Mouse (Mus musculus) hindbrain, postnatal 0 days (tissue): Measurements from ENCODE around the gene Cdh3. TPM values are rescaled to one million over a fixed set of nuclear protein-coding genes. Genes with fewer than 3 reads are reported as not detected.

Source experiments
- ATAC-seq: fragments of 200-750 bp; cut with Nextera tagmentation; 2 replicates; pipeline ENCODE4 v1.8.0; 2017; ENCODE audit warnings: mild to moderate bottlenecking, moderate TSS enrichment, moderate library complexity
- DNase-seq: peaks from one replicate; pipeline ENCODE4 v3.0.0-alpha.2; 2015; ENCODE audit warnings: low spot score
- H3K27ac ChIP-seq: fragments of 300-500 bp; sonication (generic); 2 replicates; pipeline ENCODE4 v1.5.1; 2014; ENCODE audit warnings: mild to moderate bottlenecking
- H3K27me3 ChIP-seq: fragments of 300-500 bp; sonication (generic); 2 replicates; pipeline ENCODE4 v1.6.1; 2014; ENCODE audit warnings: low read length, mixed read lengths; ENCODE audit not compliant: insufficient read depth
- H3K36me3 ChIP-seq: fragments of 300-500 bp; sonication (generic); 2 replicates; pipeline ENCODE4 v1.6.1; 2014; ENCODE audit warnings: low read length, mixed read lengths; ENCODE audit not compliant: insufficient read depth
- H3K4me1 ChIP-seq: fragments of 300-500 bp; sonication (generic); 2 replicates; pipeline ENCODE4 v1.6.1; 2014; ENCODE audit warnings: antibody characterized with exemption, low read length, mixed read lengths; ENCODE audit not compliant: insufficient read depth
- H3K4me2 ChIP-seq: fragments of 300-500 bp; sonication (generic); 2 replicates; pipeline ENCODE4 v1.6.1; 2014; ENCODE audit warnings: low read depth, mild to moderate bottlenecking, low read length, moderate library complexity, mixed read lengths
- H3K4me3 ChIP-seq: fragments of 300-500 bp; sonication (generic); 2 replicates; pipeline ENCODE4 v1.5.1; 2014; ENCODE audit warnings: low read length
- H3K9ac ChIP-seq: fragments of 300-500 bp; sonication (generic); replicated peaks from 2 replicates; pipeline ENCODE4 v1.6.1; 2014; ENCODE audit warnings: mild to moderate bottlenecking, low read length, moderate library complexity, mixed read lengths
- H3K9me3 ChIP-seq: fragments of 300-500 bp; sonication (generic); 2 replicates; pipeline ENCODE4 v1.6.1; 2016; ENCODE audit warnings: low read length, mixed read lengths
- CTCF ChIP-seq: IDR thresholded peaks from 2 replicates; pipeline ENCODE4 v1.5.1; 2016; ENCODE audit warnings: antibody characterized with exemption, control low read depth, low read depth
- WGBS: fragments of 180-500 bp; shearing (Covaris S2); extraction: QIAGEN DNeasy Blood & Tissue Kit; methylation state at CpG from one replicate; pipeline ENCODE4 v1.1.7; 2014; 5-methylcytosine and 5-hydroxymethylcytosine counted together
- polyA plus RNA-seq: library from polyadenylated mRNA; unstranded; fragments of >200 nt; fragmentation: Nextera tagmentation; extraction: Ambion mirVana; gene quantifications from 2 replicates; pipeline ENCODE4 v1.2.1, GENCODE M21; 2015
- total RNA-seq: library from RNA; depleted of rRNA; stranded (reverse); fragments of >200 nt; gene quantifications from 2 replicates; pipeline ENCODE4 v1.2.3, GENCODE M21; 2014

Cdh3 gene
- total and polyA plus RNA-seq, 2 experiments from 2014 or later: 3.6 to 6.7 TPM

DNA sequence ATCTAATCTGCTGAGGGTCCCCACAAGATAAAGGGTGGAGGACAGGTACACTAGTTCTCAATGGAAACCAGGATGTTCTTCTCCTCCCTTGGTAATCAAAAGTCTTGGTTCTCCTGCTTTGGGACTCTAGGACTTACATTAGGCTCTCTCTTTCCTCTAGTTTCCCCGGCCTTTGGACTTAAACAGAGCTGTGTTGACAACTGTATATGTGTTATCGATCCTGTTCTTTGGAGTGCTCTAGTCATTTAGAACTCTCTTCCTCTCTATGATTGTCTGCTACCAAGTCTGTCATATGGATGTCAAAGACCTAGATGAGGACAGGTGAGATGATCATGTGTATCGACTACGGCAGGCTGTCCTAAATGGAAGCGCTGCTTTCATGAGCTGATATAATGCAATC, 86.4 kb downstream of the Cdh3 start:
- Histone ChIP-seq H3K27ac (no peak overlapping the region), H3K9ac (no peak overlapping the region), H3K4me2 (no peak overlapping the region), H3K27me3 (no peaks in the 10 kb centered on the region), H3K36me3 (no peaks in the 10 kb centered on the region), H3K9me3 (no peaks in the 10 kb centered on the region), H3K4me3 (no peak overlapping the region), H3K4me1 (no peaks in the 10 kb centered on the region)
- ATAC-seq (no peak), DNase-seq (no peak)
- 96% methylated on average over 5 of the region's 5 CpGs for WGBS
- no peak for TF ChIP-seq CTCF

DNA sequence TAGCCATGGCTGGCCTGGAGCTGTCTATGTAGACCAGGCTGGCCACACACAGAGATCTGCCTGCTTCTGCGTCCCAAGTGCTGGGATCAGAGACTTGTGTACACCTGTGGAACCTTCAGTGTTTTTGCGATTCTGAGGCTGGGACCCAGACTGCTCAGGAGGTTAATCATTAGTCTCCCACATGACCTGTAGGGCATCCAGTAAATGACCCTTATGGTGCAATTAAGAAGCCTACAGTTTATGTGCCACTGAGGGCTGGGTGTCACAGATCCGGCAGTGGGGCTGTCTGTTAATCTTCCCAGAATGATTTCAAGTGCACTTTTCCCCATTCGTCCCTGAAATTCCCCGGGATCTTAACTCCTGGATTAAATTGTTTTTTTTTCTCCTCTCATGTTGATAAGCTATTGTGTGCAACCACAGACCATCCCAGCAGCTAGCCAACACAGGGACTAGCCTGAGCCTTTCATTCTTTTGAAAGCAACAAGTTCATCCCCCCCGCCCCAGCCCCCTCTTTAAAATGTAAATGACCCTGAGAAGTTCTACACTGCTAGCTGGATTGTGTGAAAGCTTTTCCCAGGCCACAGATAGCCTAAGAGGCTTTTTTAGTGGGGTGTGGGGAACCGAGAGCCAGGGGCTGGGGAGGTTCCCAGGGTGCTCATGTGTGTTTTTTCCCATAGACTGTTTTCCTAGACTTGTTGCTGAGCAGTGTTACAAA, 88.7 kb downstream of the Cdh3 start:
- no peak for ATAC-seq
- DNase-seq: no peak
- 32% methylated on average over 7 of the region's 7 CpGs for WGBS

DNA sequence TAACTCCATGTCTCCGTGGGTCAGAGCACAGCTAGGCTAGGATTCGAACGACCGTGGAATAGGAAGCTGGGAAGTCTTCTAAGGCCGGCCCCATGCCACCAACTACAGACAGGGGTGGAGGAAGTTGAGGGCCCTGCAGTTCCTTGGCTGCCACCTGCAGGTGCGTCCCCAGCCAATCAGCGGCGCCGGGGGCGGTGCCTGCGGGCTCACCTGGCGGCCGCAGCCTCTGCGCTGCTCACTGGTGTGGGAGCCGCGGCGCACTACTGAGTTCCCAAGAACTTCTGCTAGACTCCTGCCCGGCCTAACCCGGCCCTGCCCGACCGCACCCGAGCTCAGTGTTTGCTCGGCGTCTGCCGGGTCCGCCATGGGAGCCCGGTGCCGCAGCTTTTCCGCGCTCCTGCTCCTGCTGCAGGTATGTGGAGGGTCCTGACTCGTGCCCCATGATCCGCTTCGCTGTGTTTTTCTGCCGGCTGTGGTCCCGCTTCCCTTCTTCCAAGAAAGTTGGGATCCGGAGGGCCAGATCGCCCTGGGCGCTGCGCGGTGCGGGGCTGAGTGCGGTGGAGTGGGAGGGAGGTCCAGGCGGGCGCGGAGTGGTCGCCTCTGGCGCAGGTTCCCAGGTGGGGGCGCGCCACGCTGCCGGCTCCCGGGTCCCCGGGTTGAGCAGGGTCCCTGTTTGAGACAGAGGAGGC, 92.6 kb downstream of the Cdh3 start, which contains the start of gene Cdh1:
Cdh1 (plus strand) TSS at position 221 of the 689 bp plus-strand sequence.
- Histone ChIP-seq H3K4me2 (peak within 1 kb of the TSS; percentile 90), H3K9me3 (no peaks in the 10 kb centered on the region), H3K4me1 (0 out of 2 replicates have a peak, but pooled peaks cover 11% of the 10 kb centered on the region), H3K36me3 (no peaks in the 10 kb centered on the region), H3K27ac (no peak within 1 kb of the TSS), H3K9ac (peak within 1 kb of the TSS; percentile 33), H3K27me3 (peaks cover 33% of the 10 kb centered on the region), H3K4me3 (peak within 1 kb of the TSS; percentile 54)
- ATAC-seq: peak; percentile 69
- peak; percentile 55 for DNase-seq
- 0 out of 2 replicates have a peak, but pooled peaks have one; percentile 11 for TF ChIP-seq CTCF
- under 1% methylated on average over 49 of the region's 53 CpGs for WGBS

More for the DNA sequence above, 88.7 kb downstream of the Cdh3 start:
- no peak overlapping the region for H3K4me3 ChIP-seq
- no peak overlapping the region for H3K9ac ChIP-seq
- 0 out of 2 replicates have a peak, but pooled peaks cover 11% of the 10 kb centered on the region for H3K4me1 ChIP-seq
- TF ChIP-seq CTCF: no peak
- H3K36me3 ChIP-seq: no peaks in the 10 kb centered on the region
- H3K27ac ChIP-seq: no peak overlapping the region
- no peak overlapping the region for H3K4me2 ChIP-seq
- H3K27me3 ChIP-seq: peaks cover 18% of the 10 kb centered on the region
- H3K9me3 ChIP-seq: no peaks in the 10 kb centered on the region

DNA sequence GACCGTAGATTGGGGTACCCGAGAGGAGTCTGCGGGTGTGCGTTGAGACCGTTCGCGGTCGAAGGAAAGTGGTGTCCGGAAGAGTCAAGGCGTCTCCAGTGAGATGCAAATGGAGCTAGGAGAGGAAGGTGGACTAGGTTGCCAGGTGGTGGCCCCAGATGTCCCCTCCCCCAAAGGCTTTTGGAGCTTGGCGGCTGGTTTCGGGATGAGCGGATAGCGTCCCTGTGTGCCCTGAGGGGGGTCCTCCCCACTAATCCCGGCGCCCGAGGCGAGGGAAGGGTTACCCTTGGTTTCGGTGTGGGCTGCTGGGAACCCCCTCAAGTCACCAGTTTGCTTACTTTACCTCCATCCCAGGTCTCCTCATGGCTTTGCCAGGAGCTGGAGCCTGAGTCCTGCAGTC, 93.2 kb downstream of the Cdh3 start:
- peaks cover 33% of the 10 kb centered on the region for H3K27me3 ChIP-seq
- H3K4me2 ChIP-seq: peak overlapping the region; percentile 90
- H3K9ac ChIP-seq: no peak overlapping the region
- H3K9me3 ChIP-seq: no peaks in the 10 kb centered on the region
- ATAC-seq (no peak), DNase-seq (no peak)
- H3K4me3 ChIP-seq: peak overlapping the region; percentile 54
- H3K27ac ChIP-seq: no peak overlapping the region
- H3K4me1 ChIP-seq: 0 out of 2 replicates have a peak, but pooled peaks cover 11% of the 10 kb centered on the region
- 2% methylated on average over 19 of the region's 19 CpGs for WGBS
- TF ChIP-seq CTCF: no peak
- H3K36me3 ChIP-seq: no peaks in the 10 kb centered on the region

- 74% methylated on average over 7 of the region's 7 CpGs for WGBS
- DNase-seq (no peak), ATAC-seq (no peak)
- H3K9me3 ChIP-seq: no peaks in the 10 kb centered on the region
- H3K9ac ChIP-seq: no peak overlapping the region
- no peak overlapping the region for H3K27ac ChIP-seq
- 0 out of 2 replicates have a peak, but pooled peaks cover 11% of the 10 kb centered on the region for H3K4me1 ChIP-seq
- H3K4me2 ChIP-seq: no peak overlapping the region
- H3K36me3 ChIP-seq: no peaks in the 10 kb centered on the region
- peaks cover 33% of the 10 kb centered on the region for H3K27me3 ChIP-seq
- no peak for TF ChIP-seq CTCF
- no peak overlapping the region for H3K4me3 ChIP-seq
These were observed 95.0 kb downstream of the Cdh3 start for GRCm38 (mm10) chr8:106605657-106606056.

- Histone ChIP-seq H3K4me1 (0 out of 2 replicates have a peak, but pooled peaks cover 11% of the 10 kb centered on the region), H3K4me2 (no peak overlapping the region), H3K36me3 (no peaks in the 10 kb centered on the region), H3K4me3 (no peak overlapping the region), H3K27ac (no peak overlapping the region), H3K9me3 (no peaks in the 10 kb centered on the region), H3K27me3 (peaks cover 33% of the 10 kb centered on the region), H3K9ac (no peak overlapping the region)
- DNase-seq (no peak), ATAC-seq (no peak)
- 59% methylated on average over 4 of the region's 4 CpGs for WGBS
- no peak for TF ChIP-seq CTCF
These were observed 95.4 kb downstream of the Cdh3 start for GRCm38 (mm10) chr8:106606121-106606520.
